Mouse (Mus musculus) lung, postnatal 0 days (tissue): ENCODE results near the gene Qsox2.

Experiments used
- CTCF ChIP-seq: IDR thresholded peaks from 2 replicates; pipeline ENCODE4 v1.5.1; 2016; ENCODE audit warnings: antibody characterized with exemption, mild to moderate bottlenecking
- EP300 ChIP-seq: IDR thresholded peaks from 2 replicates; pipeline ENCODE4 v1.6.1; 2016; ENCODE audit warnings: antibody characterized with exemption, mild to moderate bottlenecking, control low read depth

DNA sequence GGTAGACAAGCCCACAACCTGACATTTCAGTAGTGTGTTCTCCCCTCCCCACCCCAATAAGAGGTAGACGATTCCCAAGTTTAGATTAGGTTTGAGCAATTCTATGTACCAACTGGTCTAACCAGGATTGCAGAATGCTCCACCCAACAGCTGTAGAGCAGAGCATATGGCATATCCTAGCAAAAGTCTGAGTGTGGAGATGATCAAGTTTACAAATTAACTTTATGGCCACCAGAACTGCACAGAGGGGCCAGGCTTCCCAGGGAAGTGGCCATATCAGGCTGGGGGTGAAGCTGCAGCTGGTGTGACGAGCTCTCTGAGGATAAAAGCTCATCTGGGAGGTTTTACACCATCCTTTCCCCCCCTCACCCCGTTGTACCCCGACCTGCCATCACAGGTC, 27.3 kb upstream of the Qsox2 start:
- TF ChIP-seq EP300 (no peak), CTCF (no peak)
